Mouse (Mus musculus) intestine, embryonic 15.5 days (tissue): ENCODE results near the gene Eftud2. TPM values are rescaled to one million over a fixed set of nuclear protein-coding genes. Genes with fewer than 3 reads are reported as not detected.

Experiments
- ATAC-seq: fragments of 200-750 bp; cut with Nextera tagmentation; 2 replicates; pipeline ENCODE4 v1.8.0; 2017; ENCODE audit warnings: moderate TSS enrichment, moderate library complexity
- H3K27ac ChIP-seq: fragments of 300-500 bp; sonication (generic); 2 replicates; pipeline ENCODE4 v1.5.1; 2015; ENCODE audit warnings: mild to moderate bottlenecking, inconsistent platforms
- H3K27me3 ChIP-seq: fragments of 300-500 bp; sonication (generic); replicated peaks from 2 replicates; pipeline ENCODE4 v1.6.1; 2015; ENCODE audit warnings: inconsistent platforms
- H3K36me3 ChIP-seq: fragments of 300-500 bp; sonication (generic); 2 replicates; pipeline ENCODE4 v1.6.1; 2015; ENCODE audit warnings: inconsistent platforms
- H3K4me1 ChIP-seq: fragments of 300-500 bp; sonication (generic); replicated peaks from 2 replicates; pipeline ENCODE4 v1.6.1; 2015; ENCODE audit warnings: inconsistent platforms
- H3K4me2 ChIP-seq: fragments of 300-500 bp; sonication (generic); replicated peaks from 2 replicates; pipeline ENCODE4 v1.6.1; 2015; ENCODE audit warnings: mild to moderate bottlenecking, inconsistent platforms
- H3K4me3 ChIP-seq: fragments of 300-500 bp; sonication (generic); replicated peaks from 2 replicates; pipeline ENCODE4 v1.5.1; 2015; ENCODE audit warnings: inconsistent platforms
- H3K9ac ChIP-seq: fragments of 300-500 bp; sonication (generic); 2 replicates; pipeline ENCODE4 v1.6.1; 2015; ENCODE audit warnings: inconsistent platforms
- H3K9me3 ChIP-seq: fragments of 300-500 bp; sonication (generic); 2 replicates; pipeline ENCODE4 v1.6.1; 2016; ENCODE audit warnings: inconsistent platforms
- WGBS: fragments of 180-500 bp; shearing (Covaris S2); methylation state at CpG from one replicate; pipeline ENCODE4 v1.1.7; 2015; 5-methylcytosine and 5-hydroxymethylcytosine counted together
- polyA plus RNA-seq: library from polyadenylated mRNA; unstranded; fragments of >200 nt; fragmentation: Nextera tagmentation; extraction: Ambion mirVana; gene quantifications from 2 replicates; pipeline ENCODE4 v1.2.1, GENCODE M21; 2015

Eftud2 gene
- polyA plus RNA-seq, 1 experiment from 2014 or later, result 156 TPM

GRCm38 (mm10) chr11:102808246-102808645, 72.5 kb downstream of the Eftud2 start:
- H3K27ac ChIP-seq, result no peak overlapping the region
- 59% methylated on average over 5 of the region's 5 CpGs for WGBS
- no peaks in the 10 kb centered on the region for H3K27me3 ChIP-seq
- H3K4me2 ChIP-seq, result no peak overlapping the region
- H3K9me3 ChIP-seq, result no peaks in the 10 kb centered on the region
- no peak overlapping the region for H3K4me3 ChIP-seq
- no peak for ATAC-seq
- no peak overlapping the region for H3K9ac ChIP-seq
- H3K36me3 ChIP-seq, result no peaks in the 10 kb centered on the region
- H3K4me1 ChIP-seq, result peaks cover 3% of the 10 kb centered on the region; the same call in 1 of the 2 replicates

GRCm38 (mm10) chr11:102803453-102803852, 77.3 kb downstream of the Eftud2 start:
- Histone ChIP-seq H3K9ac (no peak overlapping the region), H3K4me3 (no peak overlapping the region), H3K27ac (no peak overlapping the region), H3K27me3 (no peaks in the 10 kb centered on the region), H3K4me2 (no peak overlapping the region), H3K36me3 (0 out of 2 replicates have a peak, but pooled peaks cover 7% of the 10 kb centered on the region), H3K4me1 (0 out of 2 replicates have a peak, but pooled peaks cover 3% of the 10 kb centered on the region), H3K9me3 (no peaks in the 10 kb centered on the region)
- whole genome bisulfite sequencing, result 64% methylated on average over 5 of the region's 5 CpGs
- no peak for ATAC-seq

DNA sequence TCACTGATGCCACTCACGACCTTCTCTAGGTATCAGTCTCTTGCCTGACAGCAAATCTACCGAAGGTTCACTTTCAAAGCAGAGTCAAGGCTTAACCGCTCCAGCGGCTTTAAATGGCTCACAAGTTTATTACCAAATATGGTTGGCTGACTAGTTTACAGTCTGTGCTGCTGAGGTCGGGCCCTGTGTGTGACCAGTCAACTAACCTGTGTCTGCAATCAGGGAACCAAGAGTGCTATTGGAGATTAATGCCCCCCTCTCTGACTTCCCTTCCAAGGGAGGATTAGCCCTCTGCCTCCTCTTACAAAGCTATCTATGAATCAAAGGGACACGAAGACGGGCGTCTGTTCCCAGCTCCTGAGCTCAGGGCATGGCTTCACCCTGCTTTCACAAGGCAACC, 86.6 kb downstream of the Eftud2 start:
- H3K36me3 ChIP-seq, result no peaks in the 10 kb centered on the region
- 34% methylated on average over 8 of the region's 8 CpGs for WGBS
- no peak overlapping the region for H3K27ac ChIP-seq
- ATAC-seq, result no peak
- H3K9ac ChIP-seq, result no peak overlapping the region
- no peaks in the 10 kb centered on the region for H3K27me3 ChIP-seq
- H3K4me2 ChIP-seq, result no peak overlapping the region
- peaks cover 9% of the 10 kb centered on the region for H3K4me1 ChIP-seq
- no peaks in the 10 kb centered on the region for H3K9me3 ChIP-seq
- no peak overlapping the region for H3K4me3 ChIP-seq

DNA sequence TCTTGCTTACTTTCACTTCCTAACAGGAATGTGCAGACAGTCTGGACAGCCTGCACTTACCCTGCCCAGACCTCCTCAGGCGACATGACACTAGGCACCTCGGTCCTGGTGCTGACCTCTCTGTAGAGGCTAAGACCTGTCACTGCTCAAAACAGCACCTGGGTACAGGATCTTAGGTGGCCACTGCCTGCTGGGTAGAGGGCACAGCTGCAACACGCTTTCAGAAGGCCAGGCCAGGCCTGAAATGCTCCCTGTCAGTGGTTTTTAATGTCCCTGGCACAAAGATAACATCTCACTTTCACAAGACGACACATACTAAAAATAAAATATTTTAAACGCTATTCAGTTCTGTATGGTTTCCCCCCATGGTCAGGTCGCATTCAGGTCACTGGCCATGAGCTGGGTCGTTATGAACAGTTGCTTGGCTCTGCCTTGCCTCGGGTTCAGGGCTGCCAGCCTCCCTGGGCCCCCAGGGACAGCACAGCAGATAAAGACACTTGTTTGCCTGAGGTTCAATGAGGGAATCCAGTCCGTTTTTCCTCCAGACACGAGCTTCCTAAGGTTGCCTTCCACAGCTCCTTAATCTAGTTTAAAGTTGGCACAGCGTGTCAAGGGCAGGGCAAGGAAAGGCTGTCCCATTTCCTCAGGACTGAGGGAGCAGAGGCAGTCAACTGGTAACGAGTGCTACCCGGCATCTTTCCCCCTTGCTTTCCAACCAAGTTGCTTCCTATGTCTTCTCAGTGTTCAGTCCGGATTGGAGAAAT, 88.9 kb downstream of the Eftud2 start:
- Histone ChIP-seq H3K36me3 (no peaks in the 10 kb centered on the region), H3K9me3 (no peaks in the 10 kb centered on the region), H3K27ac (peak overlapping the region; percentile 10; the same call in 1 of the 2 replicates), H3K27me3 (no peaks in the 10 kb centered on the region), H3K9ac (no peak overlapping the region), H3K4me2 (no peak overlapping the region), H3K4me1 (peaks cover 9% of the 10 kb centered on the region), H3K4me3 (no peak overlapping the region)
- WGBS, result 40% methylated on average over 14 of the region's 14 CpGs
- no peak for ATAC-seq

Other genes with a start within 250 kb of the Eftud2 start
- gene Meioc, start 217.3 kb downstream of the Eftud2 start, polyA plus RNA-seq, result 0.30 and 0.44 TPM in 2 replicates
- gene Ccdc43, start 183.2 kb downstream of the Eftud2 start, polyA plus RNA-seq, result 40.0 and 46.7 TPM in 2 replicates
- gene Adam11, start 119.5 kb downstream of the Eftud2 start, polyA plus RNA-seq, result 3.9 and 4.6 TPM in 2 replicates
- 33.8 and 38.6 TPM in 2 replicates for gene Gjc1, start 61.3 kb downstream of the Eftud2 start, polyA plus RNA-seq
- gene Higd1b, start 45.1 kb downstream of the Eftud2 start, polyA plus RNA-seq, result 0.55 TPM in 1 of 2 replicates, not detected in the other
- gene Ccdc103, start 219 bp upstream of the Eftud2 start, polyA plus RNA-seq, result 0.45 and 0.78 TPM in 2 replicates
- gene Fam187a, start 4.2 kb upstream of the Eftud2 start, polyA plus RNA-seq, result not detected in 2 replicates
- gene Gfap, start 19.9 kb upstream of the Eftud2 start, polyA plus RNA-seq, result 0.20 and 0.36 TPM in 2 replicates
- gene Kif18b, start 44.1 kb upstream of the Eftud2 start, polyA plus RNA-seq, result 8.7 and 8.9 TPM in 2 replicates
- gene C1ql1, start 65.7 kb upstream of the Eftud2 start, polyA plus RNA-seq, result 4.2 and 4.4 TPM in 2 replicates
- gene Nmt1, start 147.2 kb upstream of the Eftud2 start, polyA plus RNA-seq, result 60.0 and 66.6 TPM in 2 replicates
- 101 and 105 TPM in 2 replicates for gene Dcakd, start 147.3 kb upstream of the Eftud2 start, polyA plus RNA-seq
- gene Plcd3, start 220.7 kb upstream of the Eftud2 start, polyA plus RNA-seq, result 1.8 and 2.0 TPM in 2 replicates
- 17.4 and 22.0 TPM in 2 replicates for gene Acbd4, start 220.7 kb upstream of the Eftud2 start, polyA plus RNA-seq
- 4.1 and 4.7 TPM in 2 replicates for gene Hexim1, start 235.2 kb upstream of the Eftud2 start, polyA plus RNA-seq